Mouse (Mus musculus) ES-E14 (cell line): ENCODE data around the gene Crebbp. TPM values are rescaled to one million over a fixed set of nuclear protein-coding genes. Genes with fewer than 3 reads are reported as not detected.
"Not testable (repeated sequence)": the region's sequence is repeated elsewhere in the genome, so short reads cannot be mapped to it uniquely, and the experiment has no call there.

Source experiments
- DNase-seq: peaks from one replicate; pipeline ENCODE4 v3.0.0-alpha.2; 2013; ENCODE audit warnings: low read depth, low spot score
- H3K27ac ChIP-seq: 2 replicates; pipeline ENCODE4 v1.5.1; 2012; ENCODE audit warnings: low read depth, mild to moderate bottlenecking, low read length, moderate library complexity, mixed read lengths; ENCODE audit not compliant: poor library complexity, insufficient read depth, severe bottlenecking
- H3K36me3 ChIP-seq: 2 replicates; pipeline ENCODE4 v1.6.1; 2012; ENCODE audit warnings: mild to moderate bottlenecking, low read length, moderate library complexity, mixed read lengths; ENCODE audit not compliant: control insufficient read depth, poor library complexity, insufficient read depth, severe bottlenecking
- H3K4me1 ChIP-seq, 2 experiments: fragments of 150-350 bp in 1 of 2; sonication (generic) in 1 of 2; 2 replicates each; pipeline ENCODE4 v1.6.1; 2012; ENCODE audit warnings: low read length in 2 of 2, mild to moderate bottlenecking in 1 of 2, mixed read lengths in 1 of 2; ENCODE audit not compliant: control insufficient read depth in 2 of 2, insufficient read depth in 2 of 2, poor library complexity in 1 of 2
- H3K4me3 ChIP-seq, 2 experiments: fragments of 150-350 bp in 1 of 2; sonication (generic) in 1 of 2; 2 replicates each; pipeline ENCODE4 v1.5.1; 2012; ENCODE audit warnings: low read length in 2 of 2, low read depth in 1 of 2, mild to moderate bottlenecking in 1 of 2, mixed read lengths in 1 of 2; ENCODE audit not compliant: insufficient read depth in 1 of 2, poor library complexity in 1 of 2, severe bottlenecking in 1 of 2
- H3K9ac ChIP-seq: 2 replicates; pipeline ENCODE4 v1.6.1; 2012; ENCODE audit warnings: low read depth, mild to moderate bottlenecking, low read length, mixed read lengths; ENCODE audit not compliant: poor library complexity, insufficient read depth, severe bottlenecking
- H3K9me3 ChIP-seq: fragments of 150-350 bp; sonication (generic); 2 replicates; pipeline ENCODE4 v1.6.1; 2012; ENCODE audit warnings: low read depth, mild to moderate bottlenecking, low read length; ENCODE audit not compliant: control insufficient read depth, insufficient read depth
- CHD2 ChIP-seq: IDR thresholded peaks from 2 replicates; pipeline ENCODE4 v1.6.1; 2014; ENCODE audit warnings: mild to moderate bottlenecking, low read depth, low read length, inconsistent platforms
- HCFC1 ChIP-seq: IDR thresholded peaks from 2 replicates; pipeline ENCODE4 v1.6.1; 2012; ENCODE audit warnings: low read length, inconsistent platforms, borderline replicate concordance; ENCODE audit not compliant: insufficient read depth
- MAFK ChIP-seq: IDR thresholded peaks from 2 replicates; pipeline ENCODE4 v1.6.1; 2014; ENCODE audit warnings: mild to moderate bottlenecking, low read depth, low read length, inconsistent platforms; ENCODE audit not compliant: insufficient read depth
- ZC3H11A ChIP-seq: IDR thresholded peaks from 2 replicates; pipeline ENCODE4 v1.6.1; 2012; ENCODE audit warnings: low read depth, mild to moderate bottlenecking, inconsistent platforms, low read length, borderline replicate concordance
- ZNF384 ChIP-seq: IDR thresholded peaks from 2 replicates; pipeline ENCODE4 v1.6.1; 2012; ENCODE audit warnings: low read depth, low read length, inconsistent platforms
- in situ Hi-C, 2 experiments: fragments of 600-800 bp; cut with MboI; formaldehyde crosslinking; loops; one replicate each; pipeline ENCODE4 v1.15.1; 2025; ENCODE audit warnings: low sequenced_read_pairs in 2 of 2, inconsistent platforms in 1 of 2; ENCODE audit not compliant: unreplicated experiment in 2 of 2
- total RNA-seq: library from RNA; depleted of rRNA; stranded (reverse); fragments of 300-350 nt; gene quantifications from 2 replicates; pipeline ENCODE4 v1.2.3, GENCODE M21; 2012

Crebbp gene
- total RNA-seq, 1 experiment, result 26.8 TPM

DNA sequence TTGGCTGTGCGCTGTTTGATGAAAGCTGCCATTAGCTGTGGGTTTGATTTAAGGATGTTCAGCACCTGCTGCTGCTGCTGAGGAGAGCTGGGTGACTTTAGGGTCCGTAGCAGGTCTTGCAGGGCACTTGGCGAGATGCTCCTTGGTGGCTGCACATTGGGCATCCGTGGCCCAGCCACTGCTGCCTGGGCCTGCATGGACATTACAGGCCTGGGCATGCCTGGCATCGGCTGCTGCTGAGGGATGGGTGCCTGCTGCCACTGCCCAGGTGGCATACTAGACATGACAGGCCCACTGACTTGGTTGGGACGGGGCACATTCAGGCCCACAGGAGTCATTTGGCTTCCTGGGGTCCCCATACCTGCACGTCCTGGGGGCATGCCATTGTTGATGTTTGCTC is 128.7 kb downstream of the Crebbp start:
- Histone ChIP-seq H3K36me3 (peaks cover 36% of the 10 kb centered on the region), H3K9me3 (no peaks in the 10 kb centered on the region), H3K4me3 (no peak overlapping the region), H3K4me1 (peaks cover 0 to 4% of the 10 kb centered on the region in 2 experiments; a peak in 2 of 4 replicates), H3K9ac (no peak overlapping the region), H3K27ac (no peak overlapping the region)
- in situ Hi-C loops, result no loop called here
- DNase-seq, result no peak
- TF ChIP-seq CHD2 (no peak), ZNF384 (no peak), HCFC1 (no peak), ZC3H11A (no peak), MAFK (no peak)

DNA sequence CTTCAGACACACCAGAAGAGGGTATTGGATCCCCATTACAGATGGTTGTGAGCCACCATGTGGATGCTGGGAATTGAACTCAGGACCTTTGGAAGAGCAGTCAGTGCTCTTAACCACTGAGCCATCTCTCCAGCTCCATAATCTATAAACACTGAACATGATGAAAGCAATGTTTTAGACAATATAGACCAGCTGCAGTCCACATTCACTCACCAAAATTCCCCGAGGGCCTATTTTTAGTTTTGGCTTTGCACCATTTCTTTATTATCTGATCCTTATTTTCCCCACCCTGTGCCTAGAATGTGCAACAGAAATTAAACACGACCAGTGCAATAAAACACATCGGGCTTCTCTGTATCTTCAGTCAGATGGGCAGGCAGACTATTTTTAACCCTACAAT is 133.4 kb downstream of the Crebbp start:
- H3K4me1 ChIP-seq, H3K9ac ChIP-seq, in situ Hi-C loops, H3K9me3 ChIP-seq, H3K27ac ChIP-seq, H3K4me3 ChIP-seq, DNase-seq: not testable (repeated sequence)
- peaks cover 16% of the 10 kb centered on the region for H3K36me3 ChIP-seq

DNA sequence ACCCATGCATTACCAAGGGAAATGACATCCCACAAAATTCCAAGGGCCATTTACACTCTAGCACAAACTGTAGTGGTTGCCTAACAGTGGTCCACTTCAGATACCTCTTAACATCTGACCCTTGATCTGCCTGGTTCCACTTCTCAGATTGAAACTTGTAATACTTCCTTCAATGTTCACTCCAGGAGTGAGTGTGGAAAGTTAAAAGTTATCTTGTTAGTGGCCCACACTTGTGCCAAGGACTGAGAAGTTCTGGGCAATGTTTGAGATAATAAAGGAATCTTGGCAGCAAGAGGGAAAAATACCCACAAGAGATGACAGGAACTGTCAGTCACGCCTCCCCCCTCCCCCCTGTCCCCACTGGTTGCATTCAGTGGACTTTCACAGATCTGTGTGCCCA is 134.1 kb downstream of the Crebbp start:
- peaks cover 3 to 6% of the 10 kb centered on the region in 2 experiments; a peak in 3 of 4 replicates for H3K4me1 ChIP-seq
- no peak for TF ChIP-seq MAFK
- no peak for TF ChIP-seq HCFC1
- TF ChIP-seq ZNF384, result no peak
- TF ChIP-seq ZC3H11A, result no peak
- no peak for TF ChIP-seq CHD2
- peaks cover 11% of the 10 kb centered on the region for H3K36me3 ChIP-seq
- no peak overlapping the region for H3K4me3 ChIP-seq
- in situ Hi-C loops, result no loop called here
- H3K9ac ChIP-seq, result no peak overlapping the region
- H3K27ac ChIP-seq, result no peak overlapping the region
- no peaks in the 10 kb centered on the region for H3K9me3 ChIP-seq
- DNase-seq, result no peak

DNA sequence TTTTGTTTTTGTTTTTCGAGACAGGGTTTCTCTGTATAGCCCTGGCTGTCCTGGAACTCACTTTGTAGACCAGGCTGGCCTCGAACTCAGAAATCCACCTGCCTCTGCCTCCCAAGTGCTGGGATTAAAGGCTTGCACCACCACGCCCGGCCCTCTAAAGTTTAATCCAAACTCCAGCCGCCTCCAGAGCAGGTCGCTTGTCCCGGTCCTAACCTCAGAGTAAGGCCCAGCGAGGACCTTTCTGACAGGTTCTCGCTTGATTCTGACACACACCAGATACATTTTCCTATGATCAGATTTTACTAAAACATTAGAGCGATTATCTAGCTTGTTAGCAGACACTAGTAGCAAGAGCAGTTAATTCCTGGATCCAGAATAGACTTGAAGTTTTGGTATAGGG is 135.5 kb downstream of the Crebbp start:
- peak overlapping the region in 1 of 2 experiments; percentile 89; a peak in 1 of 4 replicates for H3K4me3 ChIP-seq
- H3K4me1 ChIP-seq, H3K9ac ChIP-seq, H3K9me3 ChIP-seq, H3K27ac ChIP-seq, DNase-seq, H3K36me3 ChIP-seq, in situ Hi-C loops: not testable (repeated sequence)

DNA sequence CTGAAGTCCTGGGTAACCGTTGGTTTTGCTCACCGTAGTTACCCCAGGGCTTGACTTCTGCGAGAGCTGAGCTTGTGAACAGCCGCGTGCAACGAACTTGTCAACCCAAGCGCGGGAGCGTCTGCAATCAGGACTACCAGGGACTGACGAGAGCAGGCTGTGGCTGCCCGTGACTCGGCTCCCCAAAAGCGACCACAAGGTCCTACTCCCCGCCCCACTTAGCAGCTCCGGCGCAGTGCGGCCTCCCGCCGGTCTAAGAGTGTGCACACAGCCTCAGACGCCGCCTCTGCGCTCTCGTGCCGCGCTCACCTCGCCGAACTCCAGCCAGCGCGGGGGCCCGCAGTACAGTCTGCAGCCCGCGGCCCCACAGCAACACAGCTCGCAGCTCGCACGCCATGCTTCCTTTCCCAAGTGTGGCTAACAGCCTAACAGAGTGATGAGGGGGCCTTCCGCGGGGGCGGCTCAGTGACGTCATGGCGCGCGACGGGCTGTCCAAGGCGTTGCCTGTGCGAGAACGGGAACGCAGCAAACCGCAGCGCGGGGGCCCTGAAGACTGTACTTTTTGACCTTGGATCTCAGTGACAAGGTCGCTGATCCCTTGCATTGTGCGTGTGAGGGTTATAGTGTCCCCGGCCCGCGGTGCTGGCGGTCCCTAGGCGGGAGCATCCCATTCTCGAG is 136.3 kb downstream of the Crebbp start, which contains the start of gene Trap1:
Gene Trap1 (minus strand): TSS at position 444 of the 678 bp plus-strand sequence.
- DNase-seq, result peak; percentile 77
- H3K4me3 ChIP-seq, result peak within 1 kb of the TSS; percentile 89 to 98
- TF ChIP-seq HCFC1, result peak; percentile 88
- TF ChIP-seq CHD2, result peak; percentile 72; the same call in 1 of the 2 replicates
- TF ChIP-seq MAFK, result no peak
- no peaks in the 10 kb centered on the region for H3K9me3 ChIP-seq
- peak within 1 kb of the TSS; percentile 98 for H3K9ac ChIP-seq
- in situ Hi-C loops, result no loop called here
- peaks cover 6% of the 10 kb centered on the region; the same call in 1 of the 2 replicates for H3K36me3 ChIP-seq
- peaks cover 3 to 8% of the 10 kb centered on the region in 2 experiments for H3K4me1 ChIP-seq
- H3K27ac ChIP-seq, result peak within 1 kb of the TSS; percentile 57; the same call in 1 of the 2 replicates
